Mouse (Mus musculus): Measurements from ENCODE around the gene Hsd17b3.

GRCm38 (mm10) chr13:64022786-64023468 lies 66.1 kb downstream of the Hsd17b3 start:
- TF ChIP-seq MYOG (IDR thresholded peaks at IDR 0.05; ENCODE audit: control insufficient read depth in 1 of 3, insufficient read depth in 1 of 3, insufficient read length in 2 of 3, low read depth in 2 of 3), result no peak
- TF ChIP-seq POLR2A (IDR thresholded peaks at IDR 0.05; ENCODE audit: insufficient read length, low read depth), result no peak
- no peak for TF ChIP-seq TCF12 (IDR thresholded peaks at IDR 0.05; ENCODE audit: insufficient read depth, poor library complexity, severe bottlenecking)
- TF ChIP-seq CEBPB (IDR thresholded peaks at IDR 0.05; ENCODE audit: insufficient read depth, poor library complexity, severe bottlenecking), result no peak
- no peak for TF ChIP-seq USF1 (IDR thresholded peaks at IDR 0.05; ENCODE audit: low read depth)
- TF ChIP-seq SRF (IDR thresholded peaks at IDR 0.05; ENCODE audit: control insufficient read depth, insufficient read length, low read depth), result no peak
- no peak for TF ChIP-seq E2F4 (IDR thresholded peaks at IDR 0.05; ENCODE audit: insufficient read depth)
- TF ChIP-seq MAX (IDR thresholded peaks at IDR 0.05; ENCODE audit: low read depth), result no peak
- TF ChIP-seq POLR2AphosphoS2 (IDR thresholded peaks at IDR 0.05; ENCODE audit: insufficient read length, low read depth), result no peak
- no peak for TF ChIP-seq MYOD1 (IDR thresholded peaks at IDR 0.05; ENCODE audit: control insufficient read depth in 1 of 3, insufficient read length in 2 of 3, low read depth in 2 of 3)

All from myocyte (in vitro differentiated cells).